Mouse (Mus musculus) G1E (cell line): Measurements from ENCODE around the gene Dnah2. TPM values are rescaled to one million over a fixed set of nuclear protein-coding genes. Genes with fewer than 3 reads are reported as not detected.
"Not testable (repeated sequence)": the region's sequence is repeated elsewhere in the genome, so short reads cannot be mapped to it uniquely, and the experiment has no call there.

Source experiments
- ATAC-seq: 2 replicates; pipeline ENCODE4 v1.8.0; 2016; ENCODE audit warnings: mild to moderate bottlenecking; ENCODE audit not compliant: insufficient number of reproducible peaks, poor library complexity, low FRiP score, severe bottlenecking; ENCODE audit errors: extremely low read depth
- DNase-seq: peaks from one replicate; pipeline ENCODE4 v3.0.0; 2012; ENCODE audit warnings: low spot score
- H3K27me3 ChIP-seq: 2 replicates; pipeline ENCODE4 v1.6.1; 2012; ENCODE audit warnings: mild to moderate bottlenecking, low read length, inconsistent platforms; ENCODE audit not compliant: insufficient read depth
- H3K36me3 ChIP-seq: replicated peaks from 2 replicates; pipeline ENCODE3; 2012; ENCODE audit warnings: mild to moderate bottlenecking, inconsistent platforms
- H3K4me1 ChIP-seq: 2 replicates; pipeline ENCODE4 v1.6.1; 2012; ENCODE audit warnings: low read depth, low read length, inconsistent platforms, mixed read lengths; ENCODE audit not compliant: insufficient read depth
- H3K4me3 ChIP-seq: 2 replicates; pipeline ENCODE4 v1.5.1; 2012; ENCODE audit warnings: low read depth, mild to moderate bottlenecking, inconsistent platforms, low read length, moderate library complexity, mixed read lengths
- H3K9me3 ChIP-seq: replicated peaks from 2 replicates; pipeline ENCODE4 v1.6.1; 2012; ENCODE audit warnings: inconsistent platforms
- CTCF ChIP-seq: IDR thresholded peaks from 2 replicates; pipeline ENCODE4 v1.5.1; 2012; ENCODE audit warnings: low read depth, low read length, inconsistent platforms, mixed read lengths
- GATA1 ChIP-seq: IDR thresholded peaks from 2 replicates; pipeline ENCODE4 v1.6.1; 2012; ENCODE audit warnings: borderline replicate concordance, low read length, inconsistent platforms, mixed read lengths
- GATA2 ChIP-seq: IDR thresholded peaks from 2 replicates; pipeline ENCODE4 v1.6.1; 2012; ENCODE audit warnings: low read depth, low read length, inconsistent platforms, borderline replicate concordance
- POLR2AphosphoS5 ChIP-seq: IDR thresholded peaks from 2 replicates; pipeline ENCODE4 v1.6.1; 2012; ENCODE audit warnings: low read depth, low read length, inconsistent platforms; ENCODE audit not compliant: insufficient replicate concordance
- TAL1 ChIP-seq: conservative IDR thresholded peaks from 2 replicates; pipeline ENCODE4 v1.6.1; 2012; ENCODE audit warnings: low read depth, low read length, inconsistent platforms, mixed read lengths
- polyA plus RNA-seq: library from polyadenylated mRNA; stranded (reverse); fragments of >175 nt; gene quantifications from 2 replicates; pipeline ENCODE4 v1.2.3, GENCODE M21; 2012
- total RNA-seq, 2 experiments: library from RNA; stranded (forward) in 1 of 2; stranded (reverse) in 1 of 2; fragments of 200-1000 nt in 1 of 2; fragments of >200 nt in 1 of 2; fragmentation: Nextera tagmentation in 1 of 2; gene quantifications; 2 replicates each; pipeline ENCODE4 v1.2.3; 2014 to 2017

Gene Dnah2
- total and polyA plus RNA-seq, 3 experiments = 0.13 to 2.6 (median 1.1) TPM

- DNase-seq = no peak
Measured at GRCm38 (mm10) chr11:69534990-69535389, 13.9 kb downstream of the Dnah2 start.

GRCm38 (mm10) chr11:69532480-69533150, 16.3 kb downstream of the Dnah2 start:
- Histone ChIP-seq H3K9me3 (no peaks in the 10 kb centered on the region), H3K27me3 (peaks cover 24% of the 10 kb centered on the region), H3K4me3 (no peak overlapping the region), H3K4me1 (peaks cover 3% of the 10 kb centered on the region), H3K36me3 (no peaks in the 10 kb centered on the region)
- no peak for TF ChIP-seq POLR2AphosphoS5
- no peak for TF ChIP-seq CTCF
- no peak for TF ChIP-seq TAL1
- no peak for TF ChIP-seq GATA2
- no peak for TF ChIP-seq GATA1
- DNase-seq (no peak), ATAC-seq (no peak)

More at GRCm38 (mm10) chr11:69534990-69535389, 13.9 kb downstream of the Dnah2 start:
- no peaks in the 10 kb centered on the region for H3K9me3 ChIP-seq
- H3K4me1 ChIP-seq = peaks cover 3% of the 10 kb centered on the region
- H3K4me3 ChIP-seq = no peak overlapping the region
- H3K27me3 ChIP-seq = peaks cover 31% of the 10 kb centered on the region
- TF ChIP-seq POLR2AphosphoS5 = no peak
- TF ChIP-seq TAL1 = no peak
- no peak for TF ChIP-seq CTCF
- no peak for TF ChIP-seq GATA1
- TF ChIP-seq GATA2 = no peak
- ATAC-seq = no peak
- no peaks in the 10 kb centered on the region for H3K36me3 ChIP-seq

- H3K4me3 ChIP-seq, DNase-seq, ATAC-seq, H3K9me3 ChIP-seq, H3K36me3 ChIP-seq, H3K4me1 ChIP-seq: not testable (repeated sequence)
- peaks cover 13% of the 10 kb centered on the region for H3K27me3 ChIP-seq
Measured at GRCm38 (mm10) chr11:69530755-69531154, 18.2 kb downstream of the Dnah2 start.

GRCm38 (mm10) chr11:69530281-69530680, 18.6 kb downstream of the Dnah2 start:
- H3K4me1 ChIP-seq, ATAC-seq, H3K27me3 ChIP-seq, H3K4me3 ChIP-seq, DNase-seq, H3K36me3 ChIP-seq, H3K9me3 ChIP-seq: not testable (repeated sequence)

- Histone ChIP-seq H3K4me1 (peaks cover 7% of the 10 kb centered on the region), H3K9me3 (no peaks in the 10 kb centered on the region), H3K36me3 (no peaks in the 10 kb centered on the region), H3K4me3 (no peak overlapping the region), H3K27me3 (peaks cover 10% of the 10 kb centered on the region)
- DNase-seq (no peak), ATAC-seq (no peak)
- TF ChIP-seq TAL1 = no peak
- no peak for TF ChIP-seq POLR2AphosphoS5
- TF ChIP-seq GATA2 = no peak
Measured at GRCm38 (mm10) chr11:69528031-69528390, 20.9 kb downstream of the Dnah2 start.

- ATAC-seq = no peak
- DNase-seq = no peak
- TF ChIP-seq POLR2AphosphoS5 (no peak), GATA1 (no peak), CTCF (no peak), TAL1 (no peak), GATA2 (no peak)
- no peak overlapping the region for H3K4me3 ChIP-seq
- H3K4me1 ChIP-seq = peaks cover 11% of the 10 kb centered on the region
- H3K36me3 ChIP-seq = no peaks in the 10 kb centered on the region
- no peaks in the 10 kb centered on the region for H3K9me3 ChIP-seq
- H3K27me3 ChIP-seq = peaks cover 10% of the 10 kb centered on the region
Measured at GRCm38 (mm10) chr11:69527098-69528030, 21.5 kb downstream of the Dnah2 start.

- H3K9me3 ChIP-seq = no peaks in the 10 kb centered on the region
- no peak overlapping the region for H3K4me3 ChIP-seq
- no peaks in the 10 kb centered on the region for H3K36me3 ChIP-seq
- ATAC-seq (no peak), DNase-seq (no peak)
- H3K4me1 ChIP-seq = peaks cover 19% of the 10 kb centered on the region
- no peak for TF ChIP-seq GATA2
- no peak for TF ChIP-seq GATA1
- TF ChIP-seq CTCF = no peak
- TF ChIP-seq POLR2AphosphoS5 = no peak
- TF ChIP-seq TAL1 = no peak
- H3K27me3 ChIP-seq = peaks cover 10% of the 10 kb centered on the region
Measured at GRCm38 (mm10) chr11:69526631-69527030, 22.3 kb downstream of the Dnah2 start.
